Mouse (Mus musculus): ENCODE results near the gene Pspc1.

Pspc1 gene

GRCm38 (mm10) chr14:56697836-56698235, 80.3 kb downstream of the Pspc1 start:
- DNase-seq (ENCODE audit: low spot score) = no peak

GRCm38 (mm10) chr14:56695495-56695894, 82.6 kb downstream of the Pspc1 start:
- no peak for DNase-seq (ENCODE audit: low spot score)

- no peak for DNase-seq (ENCODE audit: low spot score)
These were observed 88.3 kb downstream of the Pspc1 start for GRCm38 (mm10) chr14:56689766-56690165.

DNA sequence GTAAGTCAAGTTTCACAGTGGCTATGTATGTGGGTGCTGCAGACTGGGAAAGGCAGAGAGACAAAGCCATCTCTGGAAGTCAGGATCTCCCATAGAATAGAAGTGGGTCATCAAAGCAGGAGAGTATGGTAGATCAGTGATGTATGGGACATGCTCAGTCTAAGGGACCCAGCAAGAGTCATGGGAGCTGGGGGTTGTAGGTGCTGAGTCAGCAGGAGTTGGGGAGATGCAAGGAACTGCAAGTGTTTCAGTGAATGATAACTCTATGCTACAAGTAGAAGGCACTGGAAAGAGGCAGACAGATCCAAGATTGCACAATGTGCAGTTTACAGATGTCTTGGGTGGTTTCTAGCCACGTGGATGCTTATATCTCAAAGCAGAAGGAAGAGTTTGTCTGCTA, 89.0 kb downstream of the Pspc1 start:
- DNase-seq (ENCODE audit: low spot score) = no peak

GRCm38 (mm10) chr14:56685426-56685825, 92.7 kb downstream of the Pspc1 start:
- no peak for DNase-seq (ENCODE audit: low spot score)

All from testis, postnatal 10 days (tissue).